Mouse (Mus musculus) liver, embryonic 14.5 days (tissue): ENCODE measurements around the gene Mettl25.

Source experiments
- CTCF ChIP-seq: IDR thresholded peaks from 2 replicates; pipeline ENCODE4 v1.5.1; 2016; ENCODE audit warnings: antibody characterized with exemption, low read depth, control low read depth
- EP300 ChIP-seq: IDR thresholded peaks from 2 replicates; pipeline ENCODE4 v1.6.1; 2016; ENCODE audit warnings: antibody characterized with exemption, low read depth

- TF ChIP-seq CTCF (no peak), EP300 (no peak)
Measured at GRCm38 (mm10) chr10:105760046-105760445, 81.1 kb downstream of the Mettl25 start.
